Mouse (Mus musculus) urinary bladder, postnatal 4 days (tissue): ENCODE measurements around the gene Slc7a6os.

ENCODE experiments used
- DNase-seq, 2 experiments: peaks; one replicate each; pipeline ENCODE4 v3.0.0; 2021 to 2022; ENCODE audit warnings: low spot score in 2 of 2

Slc7a6os gene

GRCm38 (mm10) chr8:106177594-106177993, 33.1 kb downstream of the Slc7a6os start:
- no peak for DNase-seq

- no peak for DNase-seq
These were observed 33.8 kb downstream of the Slc7a6os start for GRCm38 (mm10) chr8:106176891-106177290.

- DNase-seq: no peak
These were observed 37.2 kb downstream of the Slc7a6os start for GRCm38 (mm10) chr8:106173566-106173965.

- DNase-seq: no peak
These were observed 40.7 kb downstream of the Slc7a6os start for GRCm38 (mm10) chr8:106169934-106170480.

- DNase-seq: peak in 1 of 2 experiments; percentile 68
These were observed 41.5 kb downstream of the Slc7a6os start for GRCm38 (mm10) chr8:106169017-106169933.

- DNase-seq: peak; percentile 72 to 82
These were observed 42.2 kb downstream of the Slc7a6os start, which contains the start of gene Slc7a6 for GRCm38 (mm10) chr8:106168356-106169016. Slc7a6 (plus strand) TSS chr8:106168857.

- peak in 1 of 2 experiments; percentile 77 for DNase-seq
These were observed 45.3 kb downstream of the Slc7a6os start for GRCm38 (mm10) chr8:106165460-106165859.

- DNase-seq: no peak
These were observed 47.5 kb downstream of the Slc7a6os start for GRCm38 (mm10) chr8:106163251-106163650.

- DNase-seq: no peak
These were observed 50.9 kb downstream of the Slc7a6os start for GRCm38 (mm10) chr8:106159876-106160275.

- DNase-seq: no peak
These were observed 52.4 kb downstream of the Slc7a6os start for GRCm38 (mm10) chr8:106158381-106158780.

GRCm38 (mm10) chr8:106157419-106157818, 53.3 kb downstream of the Slc7a6os start:
- DNase-seq: no peak

- no peak for DNase-seq
These were observed 57.9 kb downstream of the Slc7a6os start for GRCm38 (mm10) chr8:106152876-106153275.

GRCm38 (mm10) chr8:106151041-106151440, 59.7 kb downstream of the Slc7a6os start:
- DNase-seq: no peak
